Mouse (Mus musculus): ENCODE measurements around the gene Txndc8. TPM values are rescaled to one million over a fixed set of nuclear protein-coding genes. Genes with fewer than 3 reads are reported as not detected.

Gene Txndc8
- not detected in 2 replicates for polyA plus RNA-seq (2012; ENCODE audit: insufficient read depth, insufficient read length, low replicate concordance, missing spikeins)

DNA sequence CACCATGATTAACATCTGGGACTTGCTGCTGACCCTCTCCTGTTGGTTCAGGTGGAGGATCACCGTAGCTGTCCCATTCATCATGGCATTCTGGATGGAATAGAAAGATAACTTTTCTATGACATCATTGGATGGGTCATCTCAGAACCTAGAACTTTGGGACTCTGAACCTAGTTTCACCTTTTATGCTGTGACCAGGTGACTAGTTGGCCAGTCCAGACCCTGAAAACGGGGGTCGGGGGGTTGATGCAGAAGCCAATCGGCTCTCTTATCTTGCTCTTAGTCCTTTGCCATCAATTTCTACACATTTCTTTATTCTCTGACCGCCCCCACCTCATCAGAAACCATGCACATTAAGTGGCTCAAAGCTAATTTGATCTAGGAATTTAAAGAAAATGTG is at the start of gene Txndc8:
Gene Txndc8, minus strand, starts transcription at position 101 of the 400 bp plus-strand sequence.
- H3K27ac ChIP-seq (ENCODE audit: insufficient read depth, low read depth, low read length), result no peak within 1 kb of the TSS
- no peaks in the 10 kb centered on the region for H3K4me1 ChIP-seq (ENCODE audit: control insufficient read depth, insufficient read depth, low read length)
- 94% methylated on average over 5 of the region's 5 CpGs for WGBS
- no peak for TF ChIP-seq CTCF (IDR thresholded peaks at IDR 0.05; ENCODE audit: insufficient read depth, low read depth, low read length)
- TF ChIP-seq POLR2A (IDR thresholded peaks at IDR 0.05; ENCODE audit: insufficient read depth, low read depth, low read length), result no peak
- H3K4me3 ChIP-seq (ENCODE audit: insufficient read depth, low read depth, low read length), result no peak within 1 kb of the TSS

DNA sequence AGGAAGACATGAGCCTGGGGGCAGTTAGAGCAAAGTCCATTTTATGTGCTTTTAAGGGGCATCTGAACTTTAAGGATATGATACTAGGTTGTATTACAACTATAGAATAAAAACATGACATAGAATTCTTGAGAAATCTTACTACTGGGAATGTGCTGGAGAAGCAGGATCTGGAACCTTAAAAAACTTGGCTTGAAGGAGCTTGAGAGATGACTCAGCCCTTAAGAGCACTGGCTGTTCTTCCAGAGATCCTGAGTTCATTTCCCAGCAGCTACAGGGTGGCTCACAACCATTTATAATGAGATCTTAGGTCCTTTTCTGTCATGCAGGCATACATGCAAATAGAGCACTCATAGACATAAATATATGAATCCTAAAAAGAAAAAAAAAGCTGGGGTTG is 46.7 kb upstream of the Txndc8 start:
- no peak overlapping the region for H3K27ac ChIP-seq (ENCODE audit: insufficient read depth, low read depth, low read length)
- no peaks in the 10 kb centered on the region for H3K4me1 ChIP-seq (ENCODE audit: control insufficient read depth, insufficient read depth, low read length)
- no peak for TF ChIP-seq CTCF (IDR thresholded peaks at IDR 0.05; ENCODE audit: insufficient read depth, low read depth, low read length)
- no peak for TF ChIP-seq POLR2A (IDR thresholded peaks at IDR 0.05; ENCODE audit: insufficient read depth, low read depth, low read length)
- H3K4me3 ChIP-seq (ENCODE audit: insufficient read depth, low read depth, low read length), result no peak overlapping the region

DNA sequence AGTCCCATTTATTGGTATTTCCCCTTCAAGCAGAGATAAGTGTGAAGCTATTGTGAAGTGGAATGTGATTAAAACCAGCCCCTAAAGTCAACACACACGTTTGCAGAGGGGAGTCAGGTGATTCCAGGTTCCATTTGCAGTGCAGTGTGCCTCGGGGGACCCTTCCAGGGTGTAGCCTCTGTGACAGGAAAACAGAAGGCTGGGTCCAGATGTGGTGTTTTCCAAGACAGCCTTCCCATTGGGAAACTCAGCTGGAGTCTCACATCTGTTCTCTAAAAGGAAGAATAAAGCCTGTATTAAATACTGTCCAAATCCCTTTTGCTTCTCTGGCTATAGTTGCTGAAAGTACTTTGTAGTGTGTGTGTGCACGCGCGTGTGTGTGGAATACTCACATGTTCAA is 45.5 kb upstream of the Txndc8 start:
- TF ChIP-seq CTCF (IDR thresholded peaks at IDR 0.05; ENCODE audit: insufficient read depth, low read depth, low read length), result no peak
- WGBS, result 73% methylated on average over 5 of the region's 5 CpGs

DNA sequence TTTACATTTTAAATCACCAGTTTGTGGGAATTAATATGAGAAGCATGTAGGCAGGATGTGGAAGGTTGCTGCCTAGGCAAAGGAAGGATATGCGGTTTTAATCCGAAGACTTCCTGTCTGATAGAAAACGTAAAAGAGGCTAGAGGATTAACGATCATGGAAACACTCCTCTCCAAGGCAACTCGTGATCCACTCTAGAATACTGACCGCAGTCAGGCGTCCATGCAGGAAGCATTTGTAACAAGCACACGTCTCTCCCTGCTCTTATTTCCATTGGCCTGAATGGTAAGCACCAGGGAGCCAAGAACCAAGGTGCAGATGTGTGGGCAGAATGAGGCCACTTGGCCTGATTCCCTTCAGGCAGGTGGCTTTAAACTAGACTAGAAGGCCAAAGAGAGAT is 41.8 kb upstream of the Txndc8 start:
- TF ChIP-seq CTCF (IDR thresholded peaks at IDR 0.05; ENCODE audit: insufficient read depth, low read depth, low read length) (no peak), POLR2A (IDR thresholded peaks at IDR 0.05; ENCODE audit: insufficient read depth, low read depth, low read length) (no peak)
- H3K4me3 ChIP-seq (ENCODE audit: insufficient read depth, low read depth, low read length), result no peak overlapping the region
- H3K4me1 ChIP-seq (ENCODE audit: control insufficient read depth, insufficient read depth, low read length), result no peaks in the 10 kb centered on the region
- WGBS, result 56% methylated on average over 8 of the region's 8 CpGs
- H3K27ac ChIP-seq (ENCODE audit: insufficient read depth, low read depth, low read length), result no peak overlapping the region

More for the DNA sequence above, 45.5 kb upstream of the Txndc8 start:
- Histone ChIP-seq H3K27ac (ENCODE audit: insufficient read depth, low read depth, low read length) (no peak overlapping the region), H3K4me1 (ENCODE audit: control insufficient read depth, insufficient read depth, low read length) (no peaks in the 10 kb centered on the region), H3K4me3 (ENCODE audit: insufficient read depth, low read depth, low read length) (no peak overlapping the region)

DNA sequence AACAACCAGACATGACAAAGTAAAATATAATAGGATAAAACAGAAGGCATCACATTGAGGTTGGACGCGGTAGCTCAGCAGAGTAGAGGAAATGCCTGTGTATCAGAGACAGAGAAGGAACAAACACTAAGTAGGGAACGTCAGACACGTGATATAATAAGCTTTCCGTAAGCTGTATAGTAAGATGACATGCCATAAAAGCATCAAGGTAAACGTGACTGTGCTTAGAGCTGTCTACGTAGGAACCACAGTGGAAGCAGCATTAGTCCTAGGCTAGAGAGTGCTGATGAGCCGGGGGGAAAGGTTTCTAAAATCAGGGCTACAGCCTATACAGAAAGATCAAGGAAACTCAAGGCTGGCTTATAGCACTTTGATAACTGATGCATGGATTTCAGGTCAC is 41.4 kb upstream of the Txndc8 start:
- H3K4me1 ChIP-seq (ENCODE audit: control insufficient read depth, insufficient read depth, low read length), result no peaks in the 10 kb centered on the region
- no peak overlapping the region for H3K4me3 ChIP-seq (ENCODE audit: insufficient read depth, low read depth, low read length)
- H3K27ac ChIP-seq (ENCODE audit: insufficient read depth, low read depth, low read length), result no peak overlapping the region
- 90% methylated on average over 8 of the region's 8 CpGs for WGBS
- TF ChIP-seq POLR2A (IDR thresholded peaks at IDR 0.05; ENCODE audit: insufficient read depth, low read depth, low read length) (no peak), CTCF (IDR thresholded peaks at IDR 0.05; ENCODE audit: insufficient read depth, low read depth, low read length) (no peak)

DNA sequence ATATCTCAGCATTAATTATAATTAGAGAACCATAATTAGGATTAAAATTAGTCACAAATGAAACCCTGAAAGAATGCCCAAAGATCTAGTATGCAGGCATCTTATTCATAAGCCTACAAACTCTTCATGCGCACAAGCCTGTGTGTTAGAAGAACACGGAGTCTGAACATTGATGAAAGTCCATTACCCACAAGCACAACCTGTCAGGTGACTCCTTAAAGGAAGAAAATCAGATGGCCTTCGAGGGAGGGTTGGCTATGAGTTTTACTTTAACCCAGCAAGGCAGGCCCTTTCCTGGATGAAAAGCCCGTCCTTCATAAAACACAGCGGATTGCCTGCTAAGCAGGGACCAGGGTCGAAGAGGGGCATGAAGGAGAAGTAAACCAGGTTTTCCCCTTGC is 35.9 kb upstream of the Txndc8 start:
- H3K4me3 ChIP-seq (ENCODE audit: insufficient read depth, low read depth, low read length), result no peak overlapping the region
- 91% methylated on average over 6 of the region's 6 CpGs for WGBS
- no peak overlapping the region for H3K27ac ChIP-seq (ENCODE audit: insufficient read depth, low read depth, low read length)
- TF ChIP-seq CTCF (IDR thresholded peaks at IDR 0.05; ENCODE audit: insufficient read depth, low read depth, low read length) (no peak), POLR2A (IDR thresholded peaks at IDR 0.05; ENCODE audit: insufficient read depth, low read depth, low read length) (no peak)
- no peaks in the 10 kb centered on the region for H3K4me1 ChIP-seq (ENCODE audit: control insufficient read depth, insufficient read depth, low read length)

DNA sequence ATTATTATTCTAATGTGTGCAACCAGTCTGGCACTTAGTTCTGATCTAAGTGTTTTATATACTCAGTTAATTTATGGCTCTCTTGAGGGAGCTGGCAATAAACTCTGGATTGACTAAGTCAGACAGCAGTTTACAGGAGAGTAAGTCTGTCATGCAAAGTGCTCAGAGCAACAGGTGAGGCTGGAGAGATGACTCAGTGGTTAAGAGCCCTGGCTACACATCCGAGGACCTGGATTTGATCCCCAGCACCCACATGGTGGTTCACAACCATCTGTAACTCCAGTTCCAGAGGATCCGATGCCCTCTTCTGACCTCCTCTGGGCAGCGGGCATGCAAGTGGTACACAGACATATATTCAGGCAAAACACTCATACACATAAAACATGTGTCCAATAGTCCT is 35.4 kb upstream of the Txndc8 start:
- H3K4me3 ChIP-seq (ENCODE audit: insufficient read depth, low read depth, low read length), result no peak overlapping the region
- TF ChIP-seq POLR2A (IDR thresholded peaks at IDR 0.05; ENCODE audit: insufficient read depth, low read depth, low read length) (no peak), CTCF (IDR thresholded peaks at IDR 0.05; ENCODE audit: insufficient read depth, low read depth, low read length) (no peak)
- WGBS, result 95% methylated on average over 3 of the region's 3 CpGs

DNA sequence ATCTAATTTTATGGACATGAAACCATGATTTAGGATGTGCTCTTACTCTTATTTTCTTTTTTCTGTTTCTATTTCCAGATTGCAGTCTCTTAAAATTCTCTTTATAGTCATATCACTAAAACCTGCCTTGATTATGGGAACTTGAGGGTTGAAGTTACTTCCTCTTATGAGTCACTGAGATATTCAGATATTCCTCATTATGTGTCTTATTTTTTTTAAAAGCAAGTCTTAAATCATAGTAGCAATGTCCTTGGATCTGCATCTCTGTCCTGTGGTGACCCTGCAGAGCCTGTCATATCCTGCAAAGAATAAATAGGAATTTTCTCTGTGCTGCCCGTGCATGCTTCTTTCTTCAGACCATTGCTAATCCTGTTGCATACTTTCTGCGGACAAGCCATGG is 31.2 kb upstream of the Txndc8 start:
- WGBS, result 94% methylated on average over 2 of the region's 2 CpGs
- Histone ChIP-seq H3K4me3 (ENCODE audit: insufficient read depth, low read depth, low read length) (no peak overlapping the region), H3K27ac (ENCODE audit: insufficient read depth, low read depth, low read length) (no peak overlapping the region), H3K4me1 (ENCODE audit: control insufficient read depth, insufficient read depth, low read length) (no peaks in the 10 kb centered on the region)
- TF ChIP-seq POLR2A (IDR thresholded peaks at IDR 0.05; ENCODE audit: insufficient read depth, low read depth, low read length) (no peak), CTCF (IDR thresholded peaks at IDR 0.05; ENCODE audit: insufficient read depth, low read depth, low read length) (no peak)

More for the DNA sequence above, 35.4 kb upstream of the Txndc8 start:
- no peaks in the 10 kb centered on the region for H3K4me1 ChIP-seq (ENCODE audit: control insufficient read depth, insufficient read depth, low read length)
- no peak overlapping the region for H3K27ac ChIP-seq (ENCODE audit: insufficient read depth, low read depth, low read length)

DNA sequence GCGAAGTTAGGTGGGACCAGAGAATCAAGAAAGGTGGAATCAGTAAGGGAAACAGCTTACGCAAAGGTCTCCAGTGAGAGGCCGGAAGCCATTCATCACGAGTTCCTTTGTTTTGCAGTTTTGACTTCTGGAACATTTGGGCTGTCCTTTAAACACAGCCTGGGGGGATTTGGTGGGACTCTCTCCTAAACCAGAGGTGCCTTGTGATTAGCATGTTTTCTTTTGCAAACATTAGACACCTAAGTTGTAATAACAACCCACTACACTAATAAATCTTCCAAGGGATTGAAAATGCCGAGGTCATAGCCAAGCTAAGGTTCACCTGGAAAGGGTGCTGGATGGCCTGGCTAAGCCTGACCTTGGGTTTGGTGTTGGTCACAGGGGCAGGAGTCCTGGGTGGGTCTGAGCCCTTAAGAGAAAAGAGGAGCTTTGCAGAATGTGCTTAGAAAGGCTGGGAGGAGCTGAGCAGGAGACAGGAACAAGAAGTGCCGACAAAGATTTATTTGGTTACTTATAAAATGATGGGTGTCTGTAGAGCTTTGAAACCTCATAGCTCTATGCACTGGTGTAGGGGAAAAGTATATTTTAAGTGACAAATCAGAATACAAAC is 28.3 kb upstream of the Txndc8 start:
- Histone ChIP-seq H3K4me3 (ENCODE audit: insufficient read depth, low read depth, low read length) (no peak overlapping the region), H3K27ac (ENCODE audit: insufficient read depth, low read depth, low read length) (no peak overlapping the region), H3K4me1 (ENCODE audit: control insufficient read depth, insufficient read depth, low read length) (peaks cover 11% of the 10 kb centered on the region)
- TF ChIP-seq CTCF (IDR thresholded peaks at IDR 0.05; ENCODE audit: insufficient read depth, low read depth, low read length) (no peak), POLR2A (IDR thresholded peaks at IDR 0.05; ENCODE audit: insufficient read depth, low read depth, low read length) (no peak)
- WGBS, result 89% methylated on average over 6 of the region's 6 CpGs

DNA sequence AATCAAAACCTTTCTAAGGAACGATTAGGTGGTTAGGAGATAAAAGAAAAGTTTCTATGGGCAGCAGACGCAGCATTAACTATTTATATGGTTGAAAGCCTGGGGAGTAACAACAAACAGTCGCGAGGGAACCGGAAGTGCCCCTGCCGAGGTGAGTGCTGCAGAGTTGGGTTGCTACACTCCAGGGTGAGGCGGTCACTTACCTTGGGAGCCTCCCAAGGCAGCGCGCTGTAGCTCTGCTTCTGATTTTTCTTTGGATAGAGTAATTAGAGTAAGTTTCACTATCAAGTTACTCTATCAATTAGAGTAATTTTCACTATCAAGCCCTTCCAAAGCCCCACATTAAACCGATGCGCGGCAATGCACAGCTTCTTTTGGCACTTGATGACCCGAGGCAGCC is 25.7 kb upstream of the Txndc8 start:
- no peak for TF ChIP-seq CTCF (IDR thresholded peaks at IDR 0.05; ENCODE audit: insufficient read depth, low read depth, low read length)
- TF ChIP-seq POLR2A (IDR thresholded peaks at IDR 0.05; ENCODE audit: insufficient read depth, low read depth, low read length), result no peak
- no peak overlapping the region for H3K4me3 ChIP-seq (ENCODE audit: insufficient read depth, low read depth, low read length)

More for the DNA sequence above, 25.7 kb upstream of the Txndc8 start:
- Histone ChIP-seq H3K27ac (ENCODE audit: insufficient read depth, low read depth, low read length) (no peak overlapping the region), H3K4me1 (ENCODE audit: control insufficient read depth, insufficient read depth, low read length) (peaks cover 11% of the 10 kb centered on the region)
- WGBS, result 38% methylated on average over 13 of the region's 13 CpGs

Measured in olfactory bulb, adult 2 months (tissue).